Mouse (Mus musculus): ENCODE results near the gene Selenoh. TPM values are rescaled to one million over a fixed set of nuclear protein-coding genes. Genes with fewer than 3 reads are reported as not detected.
A peak's percentile ranks its signal among the peaks of the same experiment; 100 is the strongest.
"Not testable (repeated sequence)": the region's sequence is repeated elsewhere in the genome, so short reads cannot be mapped to it uniquely, and the experiment has no call there.

Gene Selenoh
- total RNA-seq, 2 experiments from 2014 or later, result 23.4 to 42.3 TPM

GRCm38 (mm10) chr2:84677270-84677967 is 6.8 kb upstream of the Selenoh start:
- peak; percentile 46 for ATAC-seq (replicated peaks; ENCODE audit: low FRiP score, poor library complexity, severe bottlenecking)

DNA sequence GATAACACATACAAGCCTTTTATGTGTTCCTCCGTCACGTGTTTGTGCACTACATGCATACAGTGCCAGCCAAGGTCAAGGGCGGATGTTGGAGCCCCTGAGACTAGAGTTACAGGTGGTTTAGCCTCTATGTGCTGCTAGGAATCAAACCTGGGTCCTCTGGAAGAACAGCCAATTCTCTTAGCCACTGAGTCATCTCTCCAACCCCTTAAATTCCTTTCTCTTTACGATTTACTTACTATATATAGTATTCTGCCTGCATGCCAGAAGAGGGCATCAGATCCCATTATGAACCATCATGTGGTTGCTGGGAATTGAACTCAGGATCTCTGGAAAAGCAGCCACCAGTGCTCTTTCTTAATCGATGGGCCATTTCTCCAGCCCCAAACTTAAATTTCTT is 965 bp upstream of the Selenoh start:
- not testable (repeated sequence) for ATAC-seq (replicated peaks; ENCODE audit: low FRiP score, poor library complexity, severe bottlenecking)

DNA sequence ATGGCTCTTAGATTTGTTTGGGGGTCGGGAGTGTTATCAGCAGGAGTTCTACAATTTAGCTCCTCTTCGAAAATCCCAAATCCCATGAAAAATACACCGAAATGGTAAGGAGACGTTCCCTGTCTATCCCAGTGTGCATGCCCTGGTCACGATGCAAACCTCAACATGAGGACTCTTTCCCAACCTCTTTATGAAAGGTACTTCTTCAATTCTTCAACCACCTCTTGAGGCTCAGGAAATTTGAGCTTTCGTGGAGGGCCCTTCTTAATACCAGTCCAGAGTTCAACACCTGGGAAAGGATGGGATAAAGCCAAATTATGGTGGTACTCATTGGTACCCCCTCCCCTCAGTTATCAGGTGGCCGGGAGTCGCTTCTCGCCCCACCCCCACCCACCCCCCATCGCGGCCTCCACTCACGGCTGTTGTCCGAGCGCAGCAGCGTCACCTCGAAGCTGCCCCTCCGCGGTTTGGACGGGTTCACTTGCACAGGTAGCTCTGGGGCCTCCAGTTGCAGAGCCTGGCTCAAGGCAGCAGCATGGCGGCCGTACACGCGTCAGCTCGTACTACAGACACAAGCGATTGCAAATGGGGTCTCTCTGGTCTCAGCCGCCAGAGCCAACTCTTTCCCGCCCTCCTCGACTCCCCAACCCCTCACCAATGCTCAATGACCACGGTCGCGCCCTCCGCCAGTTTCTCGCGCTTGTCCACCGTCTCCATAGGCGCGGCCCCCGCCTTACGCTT is 572 bp downstream of the Selenoh start:
- ATAC-seq (replicated peaks; ENCODE audit: low FRiP score, poor library complexity, severe bottlenecking), result peak; percentile 60

GRCm38 (mm10) chr2:84666081-84666480 is 4.5 kb downstream of the Selenoh start:
- ATAC-seq (replicated peaks; ENCODE audit: low FRiP score, poor library complexity, severe bottlenecking), result no peak

GRCm38 (mm10) chr2:84662866-84663265 is 7.7 kb downstream of the Selenoh start:
- ATAC-seq (replicated peaks; ENCODE audit: low FRiP score, poor library complexity, severe bottlenecking), result peak; percentile 67; the same call in 1 of the 2 replicates

DNA sequence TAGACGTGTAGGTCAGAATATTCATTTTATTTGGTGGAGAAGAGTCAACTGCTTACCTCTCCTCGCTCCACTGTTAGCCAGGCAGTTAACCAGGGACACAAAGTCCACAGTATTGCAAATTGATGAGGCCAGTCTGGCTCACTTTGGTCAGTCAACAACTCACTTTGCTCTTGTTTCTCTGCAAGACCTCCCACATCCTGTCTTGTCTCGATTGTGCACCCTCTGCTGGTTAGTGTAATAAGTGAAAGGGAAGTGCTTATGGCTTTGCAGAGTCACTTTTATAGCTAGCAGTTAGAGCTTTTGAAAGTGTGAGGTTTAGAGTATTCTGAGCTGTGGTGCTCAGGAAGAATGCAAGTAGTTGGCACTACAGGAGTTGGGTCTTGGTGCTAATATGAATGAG is 10.3 kb downstream of the Selenoh start:
- ATAC-seq (replicated peaks; ENCODE audit: low FRiP score, poor library complexity, severe bottlenecking), result peak; percentile 75

DNA sequence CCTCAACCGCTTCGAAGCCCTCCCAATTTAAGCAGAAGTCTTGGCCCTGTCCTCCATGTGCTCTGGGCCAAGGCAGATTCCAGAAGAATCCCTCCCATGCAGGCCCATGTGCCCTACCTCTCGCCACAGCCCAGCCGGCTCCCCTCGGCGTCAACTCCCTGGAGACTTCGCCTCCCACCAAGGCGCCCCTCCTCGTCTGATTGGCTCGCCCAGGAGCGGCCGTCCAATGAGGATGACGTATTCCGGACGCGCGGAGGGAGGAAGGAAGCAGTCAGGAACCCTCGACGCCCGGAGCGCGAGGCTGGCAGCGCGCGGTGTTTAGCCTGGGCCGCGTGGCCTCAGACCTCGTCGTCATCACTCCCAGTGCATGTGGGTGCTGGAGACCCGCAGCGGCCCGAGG is 11.8 kb downstream of the Selenoh start, which contains the start of gene Btbd18:
Gene Btbd18, plus strand, starts transcription at position 274 of the 400 bp plus-strand sequence.
- no peak for ATAC-seq (replicated peaks; ENCODE audit: low FRiP score, poor library complexity, severe bottlenecking)

- no peak for ATAC-seq (replicated peaks; ENCODE audit: low FRiP score, poor library complexity, severe bottlenecking)
These were observed 14.7 kb downstream of the Selenoh start for GRCm38 (mm10) chr2:84655864-84656263.

DNA sequence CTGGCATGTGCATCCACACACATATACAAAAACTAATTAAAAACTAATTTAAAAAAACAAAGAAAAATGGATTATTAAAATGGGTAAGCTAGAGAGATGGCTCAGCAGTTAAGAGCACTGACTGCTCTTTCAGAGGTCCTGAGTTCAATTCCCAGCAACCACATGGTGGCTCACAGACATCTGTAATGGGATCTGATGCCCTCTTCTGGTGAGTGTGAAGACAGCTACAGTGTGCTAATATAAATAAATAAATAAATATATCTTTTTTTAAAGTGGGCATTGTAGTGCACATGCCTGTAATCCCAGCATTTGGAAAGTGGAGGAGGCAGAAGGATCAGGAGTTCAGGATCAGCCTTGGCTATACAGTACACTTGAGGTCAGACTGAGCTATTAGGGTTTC is 17.2 kb downstream of the Selenoh start:
- ATAC-seq (replicated peaks; ENCODE audit: low FRiP score, poor library complexity, severe bottlenecking), result no peak

DNA sequence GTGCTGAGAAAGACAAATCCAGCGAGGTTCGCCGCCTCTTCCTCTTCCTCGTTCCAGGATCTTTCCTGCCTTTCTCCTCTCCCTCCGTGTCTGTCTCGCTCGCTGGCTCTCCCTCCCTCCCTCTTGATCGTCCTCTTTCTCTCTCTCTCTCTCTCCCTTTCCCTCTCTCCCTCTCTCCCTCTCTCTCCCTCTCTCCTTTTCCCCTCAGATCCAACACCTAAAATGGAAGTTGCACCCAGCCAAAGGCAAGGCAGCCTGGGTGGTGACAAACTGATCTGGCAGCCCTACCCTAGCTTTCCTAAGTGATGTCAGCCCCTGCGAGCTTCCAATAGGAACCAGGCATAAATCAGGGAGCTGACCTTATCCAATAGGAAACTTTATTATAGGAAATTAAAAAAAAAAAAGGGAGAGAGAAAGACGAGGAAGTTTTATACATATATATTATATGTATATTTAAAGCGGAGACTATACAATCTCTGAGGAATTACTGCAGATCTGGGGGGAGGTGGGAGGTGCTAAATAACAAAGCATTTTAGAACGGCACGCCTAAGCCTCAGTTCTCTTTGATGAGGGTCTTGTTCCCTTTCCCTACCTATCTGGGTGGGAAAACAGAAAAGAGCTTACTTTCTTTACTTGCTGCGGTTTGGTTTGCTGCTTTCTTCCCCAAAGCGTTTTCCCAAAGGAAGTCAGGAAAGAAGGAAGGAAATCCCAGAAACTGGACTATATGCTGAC is 19.9 kb downstream of the Selenoh start, which contains the start of gene Ctnnd1:
Gene Ctnnd1, minus strand, starts transcription at position 302 of the 732 bp plus-strand sequence.
- ATAC-seq (replicated peaks; ENCODE audit: low FRiP score, poor library complexity, severe bottlenecking), result peak; percentile 86

DNA sequence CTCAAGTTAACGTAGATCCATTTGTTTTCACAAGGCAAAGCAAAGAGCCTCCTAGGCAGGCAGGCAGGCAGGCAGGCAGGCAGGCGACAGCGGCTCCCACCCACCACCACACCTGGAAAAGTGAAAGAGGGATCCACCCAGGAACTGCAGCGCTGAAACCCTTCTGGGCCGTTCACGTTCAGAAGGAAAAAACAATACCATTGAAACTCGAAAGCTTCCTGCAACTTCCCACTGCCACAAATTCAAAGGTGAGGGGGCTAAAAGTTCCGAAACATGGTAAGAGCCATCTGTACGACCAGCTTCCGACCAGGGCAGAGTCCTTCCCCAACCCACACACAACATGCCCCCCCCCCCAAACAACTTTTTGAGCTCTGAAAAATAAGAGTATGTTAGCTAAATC is 20.9 kb downstream of the Selenoh start:
- ATAC-seq (replicated peaks; ENCODE audit: low FRiP score, poor library complexity, severe bottlenecking), result peak; percentile 63

DNA sequence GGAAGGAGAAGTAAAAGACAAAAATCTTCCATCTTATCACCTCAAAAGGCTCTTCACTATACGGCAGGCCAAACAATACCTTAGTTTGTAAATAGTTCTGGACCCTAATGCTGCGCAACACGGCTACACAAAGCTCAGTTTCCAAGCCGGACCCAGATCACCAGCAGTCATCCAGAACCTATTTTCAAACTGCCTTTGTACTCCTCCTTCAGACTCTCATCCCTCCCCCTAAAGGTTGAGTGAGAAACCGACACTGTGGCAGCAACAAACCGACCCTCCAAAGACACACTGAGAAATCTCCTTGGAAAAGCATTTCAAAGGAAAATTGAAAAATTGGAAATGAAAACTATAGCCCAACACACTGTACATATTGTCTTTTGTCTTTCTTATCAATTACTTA is 22.2 kb downstream of the Selenoh start:
- no peak for ATAC-seq (replicated peaks; ENCODE audit: low FRiP score, poor library complexity, severe bottlenecking)

GRCm38 (mm10) chr2:84647051-84647568 is 23.5 kb downstream of the Selenoh start:
- no peak for ATAC-seq (replicated peaks; ENCODE audit: low FRiP score, poor library complexity, severe bottlenecking)

DNA sequence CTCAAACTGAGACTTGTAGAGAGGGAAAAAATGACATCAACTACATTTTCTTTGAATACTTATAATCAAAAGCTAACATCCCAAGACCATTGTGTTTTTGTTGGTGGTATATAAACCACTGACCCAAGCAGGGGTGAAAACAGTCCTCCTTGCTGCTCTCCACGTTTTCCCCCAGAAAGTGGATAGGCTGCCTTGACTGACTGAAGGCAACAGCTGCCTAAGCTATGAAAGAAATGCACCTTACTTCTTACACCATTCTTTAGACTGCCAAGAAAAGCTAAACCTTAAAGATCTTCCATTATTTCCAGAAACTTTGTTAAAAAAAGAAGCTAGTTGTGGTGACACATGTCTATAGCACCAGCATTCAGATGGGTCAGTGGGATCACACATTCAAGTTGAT is 24.4 kb downstream of the Selenoh start:
- no peak for ATAC-seq (replicated peaks; ENCODE audit: low FRiP score, poor library complexity, severe bottlenecking)

GRCm38 (mm10) chr2:84640833-84641232 is 29.7 kb downstream of the Selenoh start:
- no peak for ATAC-seq (replicated peaks; ENCODE audit: low FRiP score, poor library complexity, severe bottlenecking)

DNA sequence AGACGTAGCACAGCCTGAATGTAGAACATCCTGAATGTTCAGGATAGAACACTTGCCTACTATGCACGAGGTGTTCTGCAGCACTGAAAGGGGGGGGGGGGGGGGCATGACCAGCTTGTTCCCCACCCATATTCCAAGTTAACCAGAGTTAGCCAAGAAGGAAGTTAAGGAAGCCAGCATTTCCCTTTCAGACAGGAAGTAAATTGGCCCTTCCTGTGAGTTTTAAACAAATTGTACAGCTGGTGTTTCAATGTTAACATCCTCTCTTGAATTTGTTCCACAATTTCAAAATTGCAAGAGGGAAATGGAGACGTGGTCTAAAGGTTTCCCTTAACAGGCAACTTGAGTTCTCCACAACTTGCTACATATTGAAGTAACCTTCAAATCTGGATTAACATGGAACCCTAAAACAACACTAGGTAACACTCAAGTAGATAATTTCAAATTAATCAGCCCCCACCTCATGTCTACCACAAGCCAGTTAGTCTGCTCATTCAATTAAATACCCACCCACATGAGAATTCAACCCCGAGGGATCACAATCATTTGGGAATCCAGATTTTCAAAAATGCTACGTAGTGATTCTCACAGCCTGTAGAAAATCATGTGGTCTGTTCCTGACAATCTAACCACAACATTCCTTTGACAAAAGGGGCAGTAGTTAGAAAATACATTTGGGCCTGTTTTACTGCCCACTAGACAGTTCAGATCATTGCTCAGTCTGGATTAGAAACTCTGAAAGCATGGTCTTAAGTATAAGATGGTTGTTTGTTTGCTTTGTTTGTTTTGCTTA is 31.9 kb downstream of the Selenoh start:
- no peak for ATAC-seq (replicated peaks; ENCODE audit: low FRiP score, poor library complexity, severe bottlenecking)

- ATAC-seq (replicated peaks; ENCODE audit: low FRiP score, poor library complexity, severe bottlenecking), result no peak
These were observed 33.0 kb downstream of the Selenoh start for GRCm38 (mm10) chr2:84637452-84638165.

GRCm38 (mm10) chr2:84636231-84636741 is 34.3 kb downstream of the Selenoh start:
- ATAC-seq (replicated peaks; ENCODE audit: low FRiP score, poor library complexity, severe bottlenecking), result no peak

GRCm38 (mm10) chr2:84635611-84636010 is 35.0 kb downstream of the Selenoh start:
- no peak for ATAC-seq (replicated peaks; ENCODE audit: low FRiP score, poor library complexity, severe bottlenecking)

Data from erythroblast, adult 5-6 weeks (primary cell).